25 mouse cellular contexts compared by ENCODE assay signal in the genomic region with DNA sequence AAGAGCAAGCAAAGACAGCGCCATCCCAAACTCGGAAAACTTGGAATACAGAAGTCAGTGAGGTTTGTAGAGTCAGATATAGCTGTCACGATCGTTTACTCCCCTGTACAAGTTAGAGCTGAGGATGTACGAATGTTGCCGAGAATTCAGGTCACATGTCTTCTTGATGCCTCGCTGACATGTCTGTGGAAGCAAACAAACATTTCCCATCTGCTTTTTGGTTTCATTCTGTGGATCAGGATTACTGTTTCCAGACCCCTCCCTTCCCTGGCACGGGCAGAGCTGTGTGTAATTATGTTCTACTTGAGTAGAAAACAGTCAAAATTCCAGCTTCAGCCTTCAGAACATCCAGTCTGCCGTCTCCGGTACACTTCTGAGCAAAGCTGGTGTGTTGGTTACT.
DNase-seq lines count a peak whose midpoint lies in the region; ATAC-seq and TF ChIP-seq lines count a peak whose summit lies in the region.
"Had no signal": no experiment of that assay in that cellular context is flagged by ENCODE, and none has a peak within 500 bp of the region (broad histone marks: within the 10 kb centered on the region; RNA-seq: fewer than 3 reads in every experiment).

No protein-coding gene starts in this region.

- H3K27ac ChIP-seq in forebrain, embryonic 13.5 days = no peak overlapping the region
- no peak overlapping the region for H3K27ac ChIP-seq in forebrain, embryonic 12.5 days
- H3K27ac ChIP-seq in midbrain, postnatal 0 days (ENCODE audit: low read depth, low read length) = no peak overlapping the region
- H3K27ac ChIP-seq: gastrocnemius, adult 2 months; heart, embryonic 13.5 days; hindbrain, embryonic 10.5 days; kidney, embryonic 15.5 days; layer of hippocampus, adult 2 months; left cerebral cortex, adult 2 months; limb, embryonic 13.5 days; midbrain, embryonic 10.5 days; midbrain, embryonic 15.5 days had no signal

- 85% methylated on average over 10 of the region's 10 CpGs for WGBS in forebrain, embryonic 13.5 days
- WGBS in forebrain, embryonic 12.5 days = 90% methylated on average over 10 of the region's 10 CpGs
- WGBS in midbrain, postnatal 0 days = 93% methylated on average over 10 of the region's 10 CpGs

- no peak overlapping the region for H3K4me3 ChIP-seq in forebrain, embryonic 13.5 days
- H3K4me3 ChIP-seq in forebrain, embryonic 12.5 days (replicated peaks) = no peak overlapping the region
- no peak overlapping the region for H3K4me3 ChIP-seq in midbrain, postnatal 0 days (ENCODE audit: low read depth, low read length)
- H3K4me3 ChIP-seq: gastrocnemius, adult 2 months; heart, embryonic 13.5 days; hindbrain, embryonic 10.5 days; kidney, embryonic 15.5 days; layer of hippocampus, adult 2 months; left cerebral cortex, adult 2 months; limb, embryonic 13.5 days; midbrain, embryonic 10.5 days; midbrain, embryonic 15.5 days had no signal

- no peak for TF ChIP-seq CTCF in midbrain, postnatal 0 days (IDR thresholded peaks at IDR 0.05)

- no peak overlapping the region for H3K9ac ChIP-seq in forebrain, embryonic 13.5 days
- no peak overlapping the region for H3K9ac ChIP-seq in forebrain, embryonic 12.5 days
- H3K9ac ChIP-seq in midbrain, postnatal 0 days (replicated peaks; ENCODE audit: low read length, poor library complexity, severe bottlenecking) = no peak overlapping the region
- H3K9ac ChIP-seq: heart, embryonic 13.5 days; kidney, embryonic 15.5 days; limb, embryonic 13.5 days; midbrain, embryonic 15.5 days had no signal

- no peaks in the 10 kb centered on the region for H3K9me3 ChIP-seq in forebrain, embryonic 13.5 days (replicated peaks)
- no peaks in the 10 kb centered on the region for H3K9me3 ChIP-seq in forebrain, embryonic 12.5 days
- no peaks in the 10 kb centered on the region for H3K9me3 ChIP-seq in midbrain, postnatal 0 days (ENCODE audit: low read length)
- H3K9me3 ChIP-seq: G1E; heart, embryonic 13.5 days; hindbrain, embryonic 10.5 days; kidney, embryonic 15.5 days; limb, embryonic 13.5 days; midbrain, embryonic 10.5 days; midbrain, embryonic 15.5 days had no signal

- peak; percentile 15 for DNase-seq in layer of hippocampus, adult 9-11 months
- no peak for DNase-seq in layer of hippocampus, adult 11-12 months (ENCODE audit: low spot score)
- peak; percentile 38 to 48 for DNase-seq in right cerebral cortex, postnatal 10 days (ENCODE audit: low spot score in 2 of 2)
- DNase-seq in right cerebral cortex, postnatal 36 days (ENCODE audit: low spot score in 2 of 2) = no peak
- DNase-seq in telencephalon, adult 2 months (ENCODE audit: low read depth, low spot score) = peak; percentile 13
- DNase-seq in midbrain, postnatal 0 days (ENCODE audit: low spot score) = no peak
- DNase-seq: adrenal gland, adult 8-10 months; cerebellum, adult 11-12 months; cerebellum, adult 9-11 months; embryo, embryonic 11 days; gastrocnemius, adult 2 months; gastrocnemius, postnatal 36 days had no signal

- no peak overlapping the region for H3K4me2 ChIP-seq in forebrain, embryonic 13.5 days
- no peak overlapping the region for H3K4me2 ChIP-seq in forebrain, embryonic 12.5 days
- H3K4me2 ChIP-seq in midbrain, postnatal 0 days (ENCODE audit: low read depth, low read length, poor library complexity, severe bottlenecking) = no peak overlapping the region
- H3K4me2 ChIP-seq: heart, embryonic 13.5 days; kidney, embryonic 15.5 days; limb, embryonic 13.5 days; liver, embryonic 11.5 days; midbrain, embryonic 15.5 days had no signal

- no peaks in the 10 kb centered on the region for H3K4me1 ChIP-seq in forebrain, embryonic 13.5 days
- H3K4me1 ChIP-seq in forebrain, embryonic 12.5 days = no peaks in the 10 kb centered on the region
- no peaks in the 10 kb centered on the region for H3K4me1 ChIP-seq in midbrain, postnatal 0 days (ENCODE audit: insufficient read depth, low read length)
- H3K4me1 ChIP-seq: heart, embryonic 13.5 days; hindbrain, embryonic 10.5 days; kidney, embryonic 15.5 days; limb, embryonic 13.5 days; midbrain, embryonic 10.5 days; midbrain, embryonic 15.5 days had no signal

- no peaks in the 10 kb centered on the region for H3K36me3 ChIP-seq in forebrain, embryonic 13.5 days (ENCODE audit: poor library complexity, severe bottlenecking)
- H3K36me3 ChIP-seq in forebrain, embryonic 12.5 days (replicated peaks) = no peaks in the 10 kb centered on the region
- H3K36me3 ChIP-seq in midbrain, postnatal 0 days (ENCODE audit: insufficient read depth, low read length) = no peaks in the 10 kb centered on the region
- H3K36me3 ChIP-seq: G1E; heart, embryonic 13.5 days; hindbrain, embryonic 10.5 days; kidney, embryonic 15.5 days; limb, embryonic 13.5 days; midbrain, embryonic 10.5 days; midbrain, embryonic 15.5 days had no signal

- ATAC-seq in forebrain, embryonic 13.5 days = peak; percentile 38; the same call in 1 of the 2 replicates
- no peak for ATAC-seq in forebrain, embryonic 12.5 days (ENCODE audit: low FRiP score)
- ATAC-seq in midbrain, postnatal 0 days (ENCODE audit: low FRiP score) = no peak
- ATAC-seq: hindbrain, embryonic 16.5 days; midbrain, embryonic 15.5 days had no signal

- H3K27me3 ChIP-seq in forebrain, embryonic 13.5 days = no peaks in the 10 kb centered on the region
- no peaks in the 10 kb centered on the region for H3K27me3 ChIP-seq in forebrain, embryonic 12.5 days
- H3K27me3 ChIP-seq in midbrain, postnatal 0 days (ENCODE audit: insufficient read depth, low read length) = no peaks in the 10 kb centered on the region
- H3K27me3 ChIP-seq: heart, embryonic 13.5 days; kidney, embryonic 15.5 days; limb, embryonic 13.5 days; midbrain, embryonic 15.5 days had no signal

Comparison
In these comparisons a context has a peak if more than half of its experiments do, and no peak if none do; other contexts are left out.
1. DNase-seq: peak in layer of hippocampus, adult 9-11 months (single experiment), right cerebral cortex, postnatal 10 days (2 of 2) and telencephalon, adult 2 months (single experiment); none in layer of hippocampus, adult 11-12 months (single experiment), right cerebral cortex, postnatal 36 days (0 of 2) and midbrain, postnatal 0 days (single experiment).